Mouse (Mus musculus) midbrain, embryonic 14.5 days (tissue): Measurements from ENCODE around the gene Fis1. TPM values are rescaled to one million over a fixed set of nuclear protein-coding genes. Genes with fewer than 3 reads are reported as not detected.
A peak's percentile ranks its signal among the peaks of the same experiment; 100 is the strongest.

Experiments used
- ATAC-seq: fragments of 200-750 bp; cut with Nextera tagmentation; 2 replicates; pipeline ENCODE4 v1.8.0; 2017; ENCODE audit warnings: moderate number of reproducible peaks, moderate library complexity; ENCODE audit not compliant: low FRiP score, low TSS enrichment
- DNase-seq: peaks from one replicate; pipeline ENCODE4 v3.0.0-alpha.2; 2015
- H3K27ac ChIP-seq: fragments of 300-500 bp; sonication (generic); replicated peaks from 2 replicates; pipeline ENCODE4 v1.5.1; 2014; ENCODE audit warnings: mild to moderate bottlenecking, low read depth, low read length, moderate library complexity
- H3K27me3 ChIP-seq: fragments of 300-500 bp; sonication (generic); 2 replicates; pipeline ENCODE4 v1.6.1; 2014; ENCODE audit warnings: low read length, control low read depth, mixed read lengths; ENCODE audit not compliant: control insufficient read depth, insufficient read depth
- H3K36me3 ChIP-seq: fragments of 300-500 bp; sonication (generic); 2 replicates; pipeline ENCODE4 v1.6.1; 2014; ENCODE audit warnings: low read length, control low read depth; ENCODE audit not compliant: control insufficient read depth, insufficient read depth
- H3K4me1 ChIP-seq: fragments of 300-500 bp; sonication (generic); 2 replicates; pipeline ENCODE4 v1.6.1; 2014; ENCODE audit warnings: mild to moderate bottlenecking, antibody characterized with exemption, low read length, control low read depth; ENCODE audit not compliant: control insufficient read depth, insufficient read depth
- H3K4me2 ChIP-seq: fragments of 300-500 bp; sonication (generic); 2 replicates; pipeline ENCODE4 v1.6.1; 2014; ENCODE audit warnings: mild to moderate bottlenecking, low read length, moderate library complexity
- H3K4me3 ChIP-seq: fragments of 300-500 bp; sonication (generic); replicated peaks from 2 replicates; pipeline ENCODE4 v1.5.1; 2014; ENCODE audit warnings: low read depth, low read length
- H3K9ac ChIP-seq: fragments of 300-500 bp; sonication (generic); replicated peaks from 2 replicates; pipeline ENCODE4 v1.6.1; 2014; ENCODE audit warnings: mild to moderate bottlenecking, low read length, moderate library complexity
- H3K9me3 ChIP-seq: fragments of 300-500 bp; sonication (generic); 2 replicates; pipeline ENCODE4 v1.6.1; 2016; ENCODE audit warnings: low read length, control low read depth, mixed read lengths; ENCODE audit not compliant: control insufficient read depth
- WGBS: fragments of 180-500 bp; shearing (Covaris S2); extraction: QIAGEN DNeasy Blood & Tissue Kit; methylation state at CpG from one replicate; pipeline ENCODE4 v1.1.7; 2014; 5-methylcytosine and 5-hydroxymethylcytosine counted together
- polyA plus RNA-seq: library from polyadenylated mRNA; unstranded; fragments of >200 nt; fragmentation: Nextera tagmentation; extraction: Ambion mirVana; gene quantifications from 2 replicates; pipeline ENCODE4 v1.2.1, GENCODE M21; 2014

Fis1 gene
- polyA plus RNA-seq, 1 experiment from 2014 or later, result 440 TPM

- H3K9ac ChIP-seq, result peak overlapping the region; percentile 63
- no peaks in the 10 kb centered on the region for H3K36me3 ChIP-seq
- peak overlapping the region; percentile 57 for H3K4me3 ChIP-seq
- 21% methylated on average over 18 of the region's 18 CpGs for WGBS
- peak; percentile 24 for DNase-seq
- ATAC-seq, result 0 out of 2 replicates have a peak, but pooled peaks have one; percentile 31
- peak overlapping the region; percentile 81 for H3K4me2 ChIP-seq
- peaks cover 5% of the 10 kb centered on the region; the same call in 1 of the 2 replicates for H3K4me1 ChIP-seq
- H3K9me3 ChIP-seq, result no peaks in the 10 kb centered on the region
- no peak overlapping the region for H3K27ac ChIP-seq
- H3K27me3 ChIP-seq, result no peaks in the 10 kb centered on the region
These were observed 33.4 kb upstream of the Fis1 start for GRCm38 (mm10) chr5:136919546-136920301.

- no peaks in the 10 kb centered on the region for H3K36me3 ChIP-seq
- WGBS, result 92% methylated on average over 9 of the region's 9 CpGs
- no peak overlapping the region for H3K4me2 ChIP-seq
- no peak overlapping the region for H3K4me3 ChIP-seq
- no peak for DNase-seq
- ATAC-seq, result no peak
- H3K9ac ChIP-seq, result no peak overlapping the region
- no peaks in the 10 kb centered on the region for H3K27me3 ChIP-seq
- H3K27ac ChIP-seq, result no peak overlapping the region
- H3K9me3 ChIP-seq, result no peaks in the 10 kb centered on the region
- peaks cover 5% of the 10 kb centered on the region; the same call in 1 of the 2 replicates for H3K4me1 ChIP-seq
These were observed 30.2 kb upstream of the Fis1 start for GRCm38 (mm10) chr5:136922830-136923229.

- peaks cover 5% of the 10 kb centered on the region; the same call in 1 of the 2 replicates for H3K4me1 ChIP-seq
- no peaks in the 10 kb centered on the region for H3K27me3 ChIP-seq
- H3K4me3 ChIP-seq, result no peak overlapping the region
- ATAC-seq (no peak), DNase-seq (no peak)
- H3K9ac ChIP-seq, result no peak overlapping the region
- WGBS, result 83% methylated on average over 7 of the region's 7 CpGs
- no peaks in the 10 kb centered on the region for H3K9me3 ChIP-seq
- no peak overlapping the region for H3K4me2 ChIP-seq
- no peaks in the 10 kb centered on the region for H3K36me3 ChIP-seq
- no peak overlapping the region for H3K27ac ChIP-seq
These were observed 29.2 kb upstream of the Fis1 start for GRCm38 (mm10) chr5:136923751-136924478.

- no peak overlapping the region for H3K4me3 ChIP-seq
- no peak overlapping the region for H3K4me2 ChIP-seq
- no peak overlapping the region for H3K27ac ChIP-seq
- peak; percentile 73; the same call in 1 of the 2 replicates for ATAC-seq
- H3K36me3 ChIP-seq, result no peaks in the 10 kb centered on the region
- 23% methylated on average over 4 of the region's 4 CpGs for WGBS
- H3K27me3 ChIP-seq, result no peaks in the 10 kb centered on the region
- no peaks in the 10 kb centered on the region for H3K9me3 ChIP-seq
- DNase-seq, result peak; percentile 94
- H3K9ac ChIP-seq, result no peak overlapping the region
- no peaks in the 10 kb centered on the region for H3K4me1 ChIP-seq
These were observed 24.0 kb upstream of the Fis1 start for GRCm38 (mm10) chr5:136929073-136929472.

GRCm38 (mm10) chr5:136931896-136932295 lies 21.2 kb upstream of the Fis1 start:
- Histone ChIP-seq H3K4me3 (no peak overlapping the region), H3K27me3 (no peaks in the 10 kb centered on the region), H3K9me3 (no peaks in the 10 kb centered on the region), H3K4me1 (no peaks in the 10 kb centered on the region), H3K27ac (no peak overlapping the region), H3K9ac (no peak overlapping the region), H3K4me2 (no peak overlapping the region), H3K36me3 (no peaks in the 10 kb centered on the region)
- ATAC-seq (no peak), DNase-seq (no peak)
- WGBS, result 79% methylated on average over 14 of the region's 14 CpGs

GRCm38 (mm10) chr5:136932956-136933355 lies 20.1 kb upstream of the Fis1 start:
- no peak for ATAC-seq
- 86% methylated on average over 5 of the region's 5 CpGs for WGBS

GRCm38 (mm10) chr5:136933930-136934329 lies 19.1 kb upstream of the Fis1 start:
- ATAC-seq, result no peak
- H3K27me3 ChIP-seq, result no peaks in the 10 kb centered on the region
- no peaks in the 10 kb centered on the region for H3K4me1 ChIP-seq
- no peak overlapping the region for H3K9ac ChIP-seq
- H3K4me3 ChIP-seq, result no peak overlapping the region
- H3K9me3 ChIP-seq, result no peaks in the 10 kb centered on the region
- H3K36me3 ChIP-seq, result no peaks in the 10 kb centered on the region
- H3K27ac ChIP-seq, result no peak overlapping the region
- 90% methylated on average over 6 of the region's 6 CpGs for WGBS
- no peak for DNase-seq
- no peak overlapping the region for H3K4me2 ChIP-seq

More at GRCm38 (mm10) chr5:136932956-136933355, 20.1 kb upstream of the Fis1 start:
- Histone ChIP-seq H3K27ac (no peak overlapping the region), H3K27me3 (no peaks in the 10 kb centered on the region), H3K9me3 (no peaks in the 10 kb centered on the region), H3K36me3 (no peaks in the 10 kb centered on the region), H3K9ac (no peak overlapping the region), H3K4me2 (no peak overlapping the region), H3K4me3 (no peak overlapping the region), H3K4me1 (no peaks in the 10 kb centered on the region)
- no peak for DNase-seq

- Histone ChIP-seq H3K27ac (no peak overlapping the region), H3K4me2 (no peak overlapping the region), H3K4me1 (no peaks in the 10 kb centered on the region), H3K4me3 (no peak overlapping the region), H3K9ac (no peak overlapping the region), H3K36me3 (no peaks in the 10 kb centered on the region), H3K27me3 (no peaks in the 10 kb centered on the region), H3K9me3 (no peaks in the 10 kb centered on the region)
- 69% methylated on average over 7 of the region's 7 CpGs for WGBS
- ATAC-seq (no peak), DNase-seq (no peak)
These were observed 17.0 kb upstream of the Fis1 start for GRCm38 (mm10) chr5:136935905-136936695.
